Mouse (Mus musculus) embryonic facial prominence, embryonic 10.5 days (tissue): ENCODE measurements around the gene Clec4d. TPM values are rescaled to one million over a fixed set of nuclear protein-coding genes. Genes with fewer than 3 reads are reported as not detected.
"Not testable (repeated sequence)": the region's sequence is repeated elsewhere in the genome, so short reads cannot be mapped to it uniquely, and the experiment has no call there.

Experiments used
- DNase-seq: peaks from one replicate; pipeline ENCODE4 v3.0.0-alpha.2; 2017; ENCODE audit warnings: low spot score
- H3K27ac ChIP-seq: fragments of 300-500 bp; sonication (generic); replicated peaks from 2 replicates; pipeline ENCODE4 v1.5.1; 2016; ENCODE audit warnings: mild to moderate bottlenecking
- H3K27me3 ChIP-seq: fragments of 300-500 bp; sonication (generic); replicated peaks from 2 replicates; pipeline ENCODE4 v1.6.1; 2016; ENCODE audit warnings: low read depth, mild to moderate bottlenecking; ENCODE audit not compliant: poor library complexity, severe bottlenecking
- H3K36me3 ChIP-seq: fragments of 300-500 bp; sonication (generic); replicated peaks from 2 replicates; pipeline ENCODE4 v1.6.1; 2016; ENCODE audit warnings: mild to moderate bottlenecking, moderate library complexity
- H3K4me1 ChIP-seq: fragments of 300-500 bp; sonication (generic); 2 replicates; pipeline ENCODE4 v1.6.1; 2016
- H3K4me3 ChIP-seq: fragments of 300-500 bp; sonication (generic); 2 replicates; pipeline ENCODE4 v1.5.1; 2016; ENCODE audit warnings: mild to moderate bottlenecking, moderate library complexity
- H3K9me3 ChIP-seq: fragments of 300-500 bp; sonication (generic); 2 replicates; pipeline ENCODE4 v1.6.1; 2016; ENCODE audit warnings: mild to moderate bottlenecking
- WGBS: fragments of 180-500 bp; shearing (Covaris S2); methylation state at CpG from one replicate; pipeline ENCODE4 v1.1.7; 2016; 5-methylcytosine and 5-hydroxymethylcytosine counted together
- polyA plus RNA-seq: library from polyadenylated mRNA; unstranded; fragments of >200 nt; fragmentation: Nextera tagmentation; extraction: Ambion mirVana; gene quantifications from 2 replicates; pipeline ENCODE4 v1.2.1, GENCODE M21; 2016

Clec4d gene
- not detected in 2 replicates for polyA plus RNA-seq

DNA sequence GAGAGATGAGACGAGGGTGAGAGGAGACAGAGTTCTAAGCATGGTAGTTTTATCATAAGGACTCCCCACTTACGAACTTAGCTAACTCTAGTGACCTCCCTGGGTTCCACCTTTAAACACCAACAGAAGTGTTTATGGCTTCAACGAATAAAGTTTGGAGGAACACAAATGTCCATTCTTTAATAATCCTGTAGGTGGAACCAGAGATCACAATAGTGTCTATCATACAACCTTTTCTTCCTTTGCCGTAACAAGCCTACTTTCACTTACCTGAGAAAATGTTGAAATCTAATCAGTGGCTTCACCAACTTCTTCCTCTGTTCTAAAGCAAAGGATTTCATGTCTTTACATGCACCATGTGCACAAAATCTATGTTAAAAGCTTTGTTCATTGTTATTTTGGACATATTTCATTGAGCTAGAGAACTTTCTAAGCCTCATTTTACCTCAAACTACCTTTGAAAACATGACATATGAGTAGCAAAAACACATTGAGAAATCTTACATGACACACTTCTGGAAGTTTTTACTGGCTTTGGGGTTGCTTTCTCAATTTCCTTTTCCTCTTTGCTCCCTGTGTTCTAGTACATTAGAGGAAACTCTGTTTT lies at the start of gene Clec4d:
Gene Clec4d, plus strand, starts transcription at position 557 of the 607 bp plus-strand sequence.
- no peaks in the 10 kb centered on the region for H3K36me3 ChIP-seq
- no peaks in the 10 kb centered on the region for H3K4me1 ChIP-seq
- no peaks in the 10 kb centered on the region for H3K9me3 ChIP-seq
- no peak within 1 kb of the TSS for H3K27ac ChIP-seq
- no peaks in the 10 kb centered on the region for H3K27me3 ChIP-seq
- H3K4me3 ChIP-seq, result no peak within 1 kb of the TSS
- no peak for DNase-seq
- WGBS, result 73% methylated on average over 4 of the region's 4 CpGs

DNA sequence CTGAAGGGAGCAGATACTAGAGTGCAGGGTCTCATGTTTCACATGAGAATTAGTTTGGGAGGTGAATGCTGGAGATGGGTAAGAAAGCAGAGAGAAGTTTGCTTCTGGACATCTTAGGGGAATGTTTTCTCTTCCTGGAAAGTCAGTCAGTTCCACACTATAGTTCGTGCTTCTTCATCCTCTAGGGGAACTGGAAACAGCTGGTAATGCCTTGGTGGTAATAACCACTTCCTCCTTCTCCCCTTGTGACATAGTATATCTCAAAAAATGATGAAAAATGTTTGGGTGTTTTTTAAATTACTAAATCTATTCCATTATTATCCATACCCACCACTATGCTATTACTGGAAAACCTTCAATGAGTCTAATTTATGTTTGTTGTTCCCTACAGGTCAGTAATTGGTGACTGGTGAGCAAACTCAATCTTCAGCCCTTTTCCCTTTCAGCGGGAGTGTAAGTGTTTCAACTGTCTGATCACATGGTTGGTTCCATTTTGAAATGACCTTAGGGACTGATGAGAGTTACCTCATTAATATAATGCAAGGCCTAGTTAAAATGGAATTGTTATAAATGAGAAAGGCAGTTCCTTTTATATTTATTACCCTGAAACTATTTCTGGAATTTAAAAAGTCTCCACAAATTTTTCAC lies 34.3 kb upstream of the Clec4d start:
- Histone ChIP-seq H3K4me3 (no peak overlapping the region), H3K9me3 (no peaks in the 10 kb centered on the region; the same call in 1 of the 2 replicates), H3K27ac (no peak overlapping the region), H3K36me3 (no peaks in the 10 kb centered on the region), H3K27me3 (no peaks in the 10 kb centered on the region), H3K4me1 (no peaks in the 10 kb centered on the region)
- no peak for DNase-seq
- WGBS, result 70% methylated on average over 2 of the region's 2 CpGs

DNA sequence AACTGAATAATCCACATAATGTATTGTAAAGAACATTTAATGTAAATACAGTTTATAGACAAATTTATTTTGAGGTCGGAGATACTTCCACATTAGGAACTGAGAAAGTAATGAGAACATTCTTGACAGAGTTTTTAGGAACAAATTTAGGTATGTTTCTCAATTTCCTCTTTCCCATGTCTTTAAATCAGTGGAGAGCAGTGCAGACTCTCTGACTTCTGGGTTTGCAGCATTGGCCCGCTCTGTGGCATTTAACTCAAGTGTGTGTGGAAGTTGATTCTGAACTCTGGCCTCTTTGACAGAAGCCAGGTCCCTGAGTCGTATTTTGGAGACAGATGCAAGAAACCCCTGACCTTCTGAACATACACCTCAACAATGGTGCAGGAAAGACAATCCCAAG lies 32.3 kb upstream of the Clec4d start, which contains the start of gene Clec4n:
Gene Clec4n, plus strand, starts transcription at position 200 of the 400 bp plus-strand sequence.
- Histone ChIP-seq H3K9me3 (no peaks in the 10 kb centered on the region), H3K4me3 (no peak within 1 kb of the TSS), H3K27ac (no peak within 1 kb of the TSS), H3K4me1 (no peaks in the 10 kb centered on the region), H3K27me3 (no peaks in the 10 kb centered on the region), H3K36me3 (no peaks in the 10 kb centered on the region)
- 77% methylated on average over 3 of the region's 3 CpGs for WGBS
- no peak for DNase-seq

DNA sequence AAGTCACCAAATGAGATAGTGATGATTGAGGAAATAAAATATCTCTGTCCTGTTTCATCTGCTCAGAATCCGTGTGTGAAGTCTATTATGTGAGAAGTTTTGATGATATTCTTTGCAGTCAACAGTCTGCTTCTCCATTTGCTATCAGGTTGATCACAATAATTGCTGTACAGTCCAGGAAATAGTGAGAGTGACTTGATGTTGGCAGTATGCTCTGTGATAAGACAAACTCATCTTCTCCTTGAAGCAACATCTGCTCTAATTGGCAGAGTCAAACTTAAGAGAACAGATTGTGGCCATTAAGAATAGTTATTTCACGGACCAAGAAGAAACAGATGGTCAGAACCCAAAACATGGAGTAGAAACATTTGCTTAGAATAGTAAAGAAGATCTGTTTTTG lies 30.8 kb upstream of the Clec4d start:
- Histone ChIP-seq H3K9me3 (no peaks in the 10 kb centered on the region), H3K27ac (no peak overlapping the region), H3K4me3 (no peak overlapping the region), H3K4me1 (no peaks in the 10 kb centered on the region), H3K36me3 (no peaks in the 10 kb centered on the region), H3K27me3 (no peaks in the 10 kb centered on the region)
- 87% methylated on average over 2 of the region's 2 CpGs for WGBS
- no peak for DNase-seq

DNA sequence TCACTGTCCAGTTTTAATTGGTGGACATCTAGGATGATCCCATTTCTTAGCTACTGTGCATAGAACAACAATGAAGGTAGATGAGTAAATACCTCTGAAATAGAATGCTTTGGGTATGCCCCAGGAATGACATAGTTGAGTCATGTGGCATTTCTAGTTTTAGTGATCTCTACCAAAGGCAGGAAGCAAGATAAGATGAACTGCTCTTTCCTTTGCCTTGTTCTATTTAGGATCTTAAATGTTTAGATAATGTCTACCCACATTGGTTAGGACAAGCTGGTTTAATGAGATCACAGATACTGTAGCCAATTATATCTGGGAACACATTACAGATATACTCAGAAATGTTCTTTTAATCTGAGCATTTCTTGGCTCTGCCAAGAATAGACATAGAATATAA lies 24.3 kb upstream of the Clec4d start:
- Histone ChIP-seq H3K27ac (no peak overlapping the region), H3K36me3 (no peaks in the 10 kb centered on the region), H3K4me1 (no peaks in the 10 kb centered on the region), H3K9me3 (no peaks in the 10 kb centered on the region), H3K27me3 (no peaks in the 10 kb centered on the region), H3K4me3 (no peak overlapping the region)
- no peak for DNase-seq

DNA sequence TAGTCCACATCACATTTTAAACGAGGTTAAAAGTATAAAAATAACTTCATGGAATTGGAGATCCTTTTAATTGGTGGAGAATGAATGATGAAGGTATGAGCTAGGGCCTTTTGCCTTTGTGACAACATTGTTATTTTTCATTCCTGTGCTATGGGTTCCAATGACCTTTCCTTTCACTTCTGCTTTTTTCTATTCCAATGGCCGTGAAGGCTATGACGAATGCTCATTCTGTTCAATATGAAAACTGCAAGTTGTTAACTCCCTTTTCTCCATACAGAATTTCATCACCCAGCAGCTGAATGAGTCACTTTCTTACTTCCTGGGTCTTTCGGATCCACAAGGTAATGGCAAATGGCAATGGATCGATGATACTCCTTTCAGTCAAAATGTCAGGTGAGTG lies 17.7 kb upstream of the Clec4d start:
- H3K9me3 ChIP-seq, result no peaks in the 10 kb centered on the region
- H3K36me3 ChIP-seq, result no peaks in the 10 kb centered on the region
- no peaks in the 10 kb centered on the region for H3K27me3 ChIP-seq
- WGBS, result 84% methylated on average over 5 of the region's 5 CpGs
- DNase-seq, result no peak
- H3K4me3 ChIP-seq, result no peak overlapping the region
- no peak overlapping the region for H3K27ac ChIP-seq
- H3K4me1 ChIP-seq, result no peaks in the 10 kb centered on the region

DNA sequence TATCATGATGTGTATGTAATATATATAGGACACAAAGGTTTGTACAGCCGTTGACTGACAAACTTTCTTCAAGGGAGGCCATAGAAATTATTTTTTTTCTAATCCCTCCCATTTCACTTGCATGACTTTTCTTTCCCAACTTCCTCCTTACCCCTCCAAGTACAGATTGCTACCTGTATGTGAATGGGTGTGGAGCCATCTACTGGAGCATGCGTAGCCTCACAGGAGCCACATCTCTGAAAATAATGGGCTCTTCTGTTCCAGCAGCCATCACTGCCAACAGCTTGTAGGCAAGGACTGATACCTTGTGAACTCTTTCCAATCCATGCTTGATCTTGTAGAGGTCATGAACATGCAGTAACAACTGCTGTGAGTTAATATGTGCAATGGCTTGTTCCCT lies 13.0 kb upstream of the Clec4d start:
- H3K27ac ChIP-seq, H3K36me3 ChIP-seq, H3K4me1 ChIP-seq, H3K27me3 ChIP-seq, DNase-seq, H3K9me3 ChIP-seq, H3K4me3 ChIP-seq: not testable (repeated sequence)
- 86% methylated on average over 2 of the region's 2 CpGs for WGBS

DNA sequence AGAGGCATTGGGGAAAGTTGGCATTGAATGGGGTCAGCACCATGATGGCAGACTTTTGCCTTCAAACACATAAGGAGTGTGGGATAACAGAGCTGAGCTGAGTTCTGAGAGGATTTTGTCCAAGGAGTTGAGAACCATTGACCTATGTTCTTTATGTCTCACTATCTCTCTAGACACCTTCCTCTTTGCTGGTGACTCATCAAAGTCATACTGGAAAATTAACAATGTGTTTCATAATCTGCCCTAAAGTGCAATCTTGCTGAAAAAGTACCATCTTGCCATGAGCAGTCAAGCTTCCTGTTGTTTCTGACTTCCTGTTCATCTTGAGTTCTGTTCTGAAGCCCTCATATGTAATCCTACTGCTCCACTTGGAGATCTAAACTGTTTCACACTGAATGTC lies 9.2 kb upstream of the Clec4d start:
- Histone ChIP-seq H3K27ac (no peak overlapping the region), H3K36me3 (no peaks in the 10 kb centered on the region), H3K9me3 (peaks cover 4% of the 10 kb centered on the region; the same call in 1 of the 2 replicates), H3K27me3 (no peaks in the 10 kb centered on the region), H3K4me3 (no peak overlapping the region), H3K4me1 (no peaks in the 10 kb centered on the region)
- DNase-seq, result no peak

DNA sequence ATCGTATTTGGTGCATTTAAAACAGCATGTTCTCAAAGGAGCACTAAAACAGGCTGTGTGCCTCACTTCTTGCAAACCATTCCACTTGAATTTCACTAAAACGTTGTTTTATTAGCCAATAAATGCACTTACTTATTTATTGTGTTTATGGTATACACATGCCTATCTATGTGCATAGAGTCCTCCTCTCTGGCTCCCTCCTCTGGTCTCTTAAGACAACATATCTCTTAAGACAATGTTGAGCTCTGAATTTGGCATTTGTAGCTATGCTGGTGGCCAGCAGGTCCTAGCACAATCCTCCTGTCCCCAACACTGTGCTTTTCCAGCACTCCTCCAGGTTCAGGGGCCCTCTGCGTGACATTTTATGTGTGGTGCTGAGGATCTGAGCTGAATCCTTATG lies 3.0 kb upstream of the Clec4d start:
- Histone ChIP-seq H3K4me3 (no peak overlapping the region), H3K27ac (no peak overlapping the region), H3K36me3 (no peaks in the 10 kb centered on the region), H3K9me3 (no peaks in the 10 kb centered on the region), H3K27me3 (no peaks in the 10 kb centered on the region), H3K4me1 (no peaks in the 10 kb centered on the region)
- DNase-seq, result no peak
- 82% methylated on average over 3 of the region's 3 CpGs for whole genome bisulfite sequencing

DNA sequence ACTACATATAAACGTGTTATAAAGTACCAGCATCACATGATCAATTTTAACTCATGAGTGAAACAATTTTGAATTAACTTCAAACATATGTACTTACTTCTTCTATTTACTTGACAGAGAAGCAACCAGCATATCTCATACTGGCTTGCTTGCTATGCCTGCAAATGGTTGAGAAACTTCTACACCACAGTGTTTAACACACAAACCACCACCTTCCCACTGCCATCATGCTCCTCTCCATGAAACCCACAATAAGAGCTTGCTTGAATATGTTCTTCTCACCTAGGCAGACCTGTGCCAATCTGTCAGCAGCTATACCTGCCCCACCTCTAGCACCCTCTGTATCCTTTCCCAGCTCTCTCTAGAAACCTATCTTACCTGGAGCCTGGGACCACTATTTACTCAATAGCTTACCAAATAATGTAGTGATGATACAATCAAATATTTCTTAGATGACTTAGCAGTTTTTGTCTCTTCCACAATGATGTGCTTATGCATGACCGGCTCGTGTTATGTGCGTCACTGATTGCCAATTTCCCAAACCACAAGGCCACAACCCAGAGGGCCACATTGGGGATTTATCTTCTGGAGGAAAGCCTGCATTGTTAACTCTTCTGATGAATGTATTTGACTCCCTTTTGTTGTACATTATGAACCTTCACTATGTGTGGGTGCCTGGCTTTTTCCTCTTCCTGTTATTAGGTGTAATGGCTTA lies 1.9 kb upstream of the Clec4d start:
- Histone ChIP-seq H3K27me3 (no peaks in the 10 kb centered on the region), H3K9me3 (no peaks in the 10 kb centered on the region), H3K36me3 (no peaks in the 10 kb centered on the region), H3K4me3 (no peak overlapping the region), H3K27ac (no peak overlapping the region), H3K4me1 (no peaks in the 10 kb centered on the region)
- WGBS, result 82% methylated on average over 4 of the region's 4 CpGs
- no peak for DNase-seq

DNA sequence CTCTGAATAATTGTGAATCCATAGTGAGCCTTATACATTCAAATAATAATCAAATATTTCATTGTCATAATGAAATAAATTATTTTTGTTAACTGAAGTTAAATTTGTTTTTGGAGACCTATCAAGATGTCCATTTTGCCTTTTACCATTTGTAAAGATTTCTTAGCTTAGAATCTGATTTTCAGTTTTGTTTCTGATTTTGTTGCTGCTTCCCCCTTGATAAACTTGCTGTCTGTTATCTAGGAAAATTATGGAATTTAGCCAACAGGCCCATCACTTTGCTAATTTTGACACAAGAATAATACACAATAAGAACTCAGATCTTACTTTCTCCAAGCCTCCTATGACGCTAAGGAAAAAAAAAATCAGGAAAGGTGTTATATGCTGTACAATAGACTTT lies 1.0 kb upstream of the Clec4d start:
- Histone ChIP-seq H3K27me3 (no peaks in the 10 kb centered on the region), H3K36me3 (no peaks in the 10 kb centered on the region), H3K4me1 (no peaks in the 10 kb centered on the region), H3K9me3 (no peaks in the 10 kb centered on the region), H3K4me3 (no peak overlapping the region), H3K27ac (no peak overlapping the region)
- DNase-seq, result no peak
- WGBS, result 90% methylated on average over 1 of the region's 1 CpGs

DNA sequence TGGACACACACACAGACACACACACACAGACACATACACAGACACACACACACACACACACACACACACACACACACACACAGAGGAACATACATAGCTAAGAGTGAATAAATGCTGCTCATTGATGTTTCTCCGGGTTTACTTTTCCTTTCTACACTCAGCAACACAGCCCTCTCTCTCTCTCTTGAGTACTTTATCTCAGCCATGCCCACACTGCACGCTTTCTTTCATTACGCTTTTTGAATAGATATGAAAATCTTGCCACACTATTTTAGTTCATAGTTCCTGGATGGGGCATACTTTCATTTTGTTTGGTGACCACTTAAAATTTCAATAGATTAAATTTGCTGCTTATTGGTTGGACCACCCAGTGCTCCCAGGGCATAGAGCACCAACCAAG lies 2.3 kb downstream of the Clec4d start:
- no peak overlapping the region for H3K27ac ChIP-seq
- H3K36me3 ChIP-seq, result no peaks in the 10 kb centered on the region
- H3K4me1 ChIP-seq, result no peaks in the 10 kb centered on the region
- no peaks in the 10 kb centered on the region for H3K27me3 ChIP-seq
- no peak overlapping the region for H3K4me3 ChIP-seq
- WGBS, result 88% methylated on average over 3 of the region's 3 CpGs
- no peaks in the 10 kb centered on the region for H3K9me3 ChIP-seq
- DNase-seq, result no peak

DNA sequence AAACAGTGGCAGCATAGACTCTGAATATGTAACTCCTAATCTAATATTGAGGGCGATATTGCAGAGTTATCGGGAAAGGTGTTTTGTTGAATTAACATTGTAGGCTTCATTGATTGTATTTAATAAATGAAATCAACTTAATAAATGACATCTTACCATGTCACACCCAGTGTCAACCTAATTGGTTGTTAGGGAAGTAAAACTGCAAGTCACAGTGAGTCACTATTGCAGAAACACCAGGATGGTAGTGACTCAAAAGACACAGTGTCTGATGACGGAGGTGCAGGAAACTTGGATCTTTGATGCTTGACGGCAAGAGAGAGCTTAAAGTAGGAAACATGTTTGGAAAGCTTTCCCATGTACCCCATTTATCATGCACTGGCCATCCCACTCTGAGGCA lies 3.9 kb downstream of the Clec4d start:
- Histone ChIP-seq H3K27ac (no peak overlapping the region), H3K4me3 (no peak overlapping the region), H3K27me3 (no peaks in the 10 kb centered on the region), H3K36me3 (no peaks in the 10 kb centered on the region), H3K4me1 (no peaks in the 10 kb centered on the region), H3K9me3 (no peaks in the 10 kb centered on the region)
- 88% methylated on average over 4 of the region's 4 CpGs for WGBS
- DNase-seq, result no peak
